Mouse (Mus musculus) kidney, adult 2 months (tissue): ENCODE data around the gene Slc4a1. TPM values are rescaled to one million over a fixed set of nuclear protein-coding genes. Genes with fewer than 3 reads are reported as not detected.

Experiments used
- DNase-seq: peaks from one replicate; pipeline ENCODE4 v3.0.0; 2021
- H3K27ac ChIP-seq: fragments of 200-500 bp; 2 replicates; pipeline ENCODE4 v1.5.1; 2012; ENCODE audit warnings: low read depth, low read length, control low read depth, inconsistent platforms; ENCODE audit not compliant: insufficient read depth
- H3K27me3 ChIP-seq: fragments of 200-500 bp; replicated peaks from 2 replicates; pipeline ENCODE4 v1.6.1; 2012; ENCODE audit warnings: mild to moderate bottlenecking, moderate library complexity, low read length, inconsistent platforms; ENCODE audit not compliant: control insufficient read depth, insufficient read depth
- H3K36me3 ChIP-seq: fragments of 200-500 bp; 2 replicates; pipeline ENCODE4 v1.6.1; 2012; ENCODE audit warnings: mild to moderate bottlenecking, moderate library complexity, low read length, inconsistent platforms; ENCODE audit not compliant: control insufficient read depth, insufficient read depth
- H3K4me1 ChIP-seq: fragments of 200-500 bp; 2 replicates; pipeline ENCODE4 v1.6.1; 2011; ENCODE audit warnings: low read length; ENCODE audit not compliant: control insufficient read depth, insufficient read depth
- H3K4me3 ChIP-seq: fragments of 200-500 bp; 2 replicates; pipeline ENCODE4 v1.5.1; 2011; ENCODE audit warnings: mild to moderate bottlenecking, low read depth, low read length, control low read depth; ENCODE audit not compliant: insufficient read depth
- CTCF ChIP-seq: fragments of 200-500 bp; conservative IDR thresholded peaks from 2 replicates; pipeline ENCODE4 v1.5.1; 2011; ENCODE audit warnings: low read depth, mild to moderate bottlenecking, control low read depth, low read length, moderate library complexity, mixed read lengths; ENCODE audit not compliant: insufficient read depth, insufficient read length
- POLR2A ChIP-seq: fragments of 200-500 bp; IDR thresholded peaks from one replicate; pipeline ENCODE4 v1.6.1; 2011; ENCODE audit warnings: low read depth, low read length, control low read depth
- WGBS: fragments of 180-500 bp; shearing (Covaris S2); methylation state at CpG from one replicate; pipeline ENCODE4 v1.1.7; 2018; 5-methylcytosine and 5-hydroxymethylcytosine counted together
- polyA plus RNA-seq: library from polyadenylated mRNA; depleted of rRNA; stranded (reverse); fragments of >200 nt; gene quantifications from 2 replicates; pipeline ENCODE4 v1.2.3, GENCODE M21; 2012

Gene Slc4a1
- polyA plus RNA-seq, 1 experiment, result 90.6 TPM

DNA sequence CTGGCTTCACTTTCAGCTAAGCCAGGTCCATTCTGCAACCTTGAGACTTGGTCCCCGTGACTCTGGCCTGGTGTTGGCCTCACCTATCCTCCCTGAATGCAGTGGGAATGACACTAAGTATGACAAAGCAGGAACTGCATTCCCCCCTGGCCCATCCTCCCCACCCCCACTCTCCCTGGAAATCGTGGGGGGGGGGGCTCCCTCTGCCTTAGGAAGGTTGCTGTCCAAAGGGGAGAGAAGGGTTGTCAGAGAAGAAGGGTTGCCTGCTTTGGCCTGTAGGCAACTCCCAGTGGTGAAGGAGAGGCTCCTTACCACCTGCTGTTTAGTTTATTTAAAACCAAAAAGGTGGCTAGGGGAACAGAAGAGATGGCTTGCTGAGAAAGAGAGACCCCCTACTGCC is 7.6 kb upstream of the Slc4a1 start:
- WGBS, result 49% methylated on average over 2 of the region's 2 CpGs
- no peak overlapping the region for H3K27ac ChIP-seq

DNA sequence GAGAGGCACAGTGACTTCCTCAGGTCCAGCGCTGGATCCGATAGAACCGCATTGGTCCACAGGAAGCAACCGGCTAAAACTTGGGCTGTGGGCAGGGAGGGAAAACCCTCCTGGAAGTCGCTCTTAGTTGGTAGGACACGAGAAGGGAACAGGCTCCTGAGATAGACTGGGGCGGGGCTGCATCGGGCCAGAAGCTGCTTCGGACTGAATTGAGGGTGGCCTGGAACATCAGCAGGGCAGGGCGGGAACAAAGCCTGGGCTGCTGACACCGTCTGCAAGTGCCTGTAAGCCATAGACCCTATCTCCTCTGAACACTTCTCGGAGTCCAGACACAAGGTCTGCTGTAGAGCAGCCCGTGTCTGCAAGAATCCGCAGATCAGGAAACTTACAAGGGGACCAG is 6.9 kb upstream of the Slc4a1 start:
- Histone ChIP-seq H3K4me1 (peaks cover 20% of the 10 kb centered on the region; the same call in 1 of the 2 replicates), H3K27me3 (no peaks in the 10 kb centered on the region), H3K27ac (no peak overlapping the region), H3K4me3 (no peak overlapping the region), H3K36me3 (no peaks in the 10 kb centered on the region)
- DNase-seq, result no peak
- TF ChIP-seq CTCF, result no peak
- 71% methylated on average over 14 of the region's 14 CpGs for WGBS

More for the DNA sequence above, 7.6 kb upstream of the Slc4a1 start:
- DNase-seq, result no peak
- H3K4me3 ChIP-seq, result no peak overlapping the region
- H3K4me1 ChIP-seq, result peaks cover 18% of the 10 kb centered on the region; the same call in 1 of the 2 replicates
- H3K27me3 ChIP-seq, result no peaks in the 10 kb centered on the region
- H3K36me3 ChIP-seq, result no peaks in the 10 kb centered on the region
- no peak for TF ChIP-seq CTCF
- no peak for TF ChIP-seq POLR2A

DNA sequence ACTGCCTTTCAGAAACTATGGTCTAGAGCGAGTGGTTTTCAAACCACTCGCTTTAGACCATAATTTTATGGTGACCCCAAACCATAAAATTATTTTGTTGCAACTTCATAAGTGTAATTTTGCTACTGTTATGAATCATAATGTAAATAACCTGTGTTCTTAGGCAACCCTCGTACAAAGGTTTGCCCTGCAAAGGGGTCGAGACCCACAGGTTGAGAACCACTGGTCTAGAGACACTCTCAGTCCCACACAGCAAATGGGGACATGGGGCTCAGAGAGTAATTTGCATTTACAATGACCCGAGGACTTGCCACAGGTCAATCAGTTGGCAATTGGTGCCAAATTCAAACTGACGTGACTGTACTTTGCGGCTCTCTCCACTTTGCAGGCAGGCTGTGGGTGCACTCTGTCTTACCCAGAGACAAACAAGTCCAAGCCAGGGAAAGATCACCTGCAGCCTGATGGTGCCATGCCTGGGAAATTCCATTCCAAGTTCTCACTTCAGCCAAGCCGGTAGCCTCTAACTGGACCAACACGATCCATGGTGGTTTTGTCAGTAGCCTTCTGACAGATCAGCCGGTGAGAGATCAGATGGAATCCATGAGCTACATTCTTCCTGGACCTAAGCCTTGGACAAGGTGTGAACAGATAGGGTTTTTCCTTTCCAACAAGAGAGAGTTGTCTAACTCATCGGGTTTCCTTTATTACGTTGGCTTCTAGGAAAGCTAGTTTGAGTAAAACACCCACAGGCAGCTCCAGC is 6.1 kb upstream of the Slc4a1 start:
- Histone ChIP-seq H3K4me3 (no peak overlapping the region), H3K4me1 (peaks cover 20% of the 10 kb centered on the region; the same call in 1 of the 2 replicates), H3K27me3 (no peaks in the 10 kb centered on the region), H3K36me3 (no peaks in the 10 kb centered on the region), H3K27ac (no peak overlapping the region)
- TF ChIP-seq CTCF (no peak), POLR2A (no peak)
- DNase-seq, result peak; percentile 51
- 74% methylated on average over 12 of the region's 12 CpGs for WGBS

DNA sequence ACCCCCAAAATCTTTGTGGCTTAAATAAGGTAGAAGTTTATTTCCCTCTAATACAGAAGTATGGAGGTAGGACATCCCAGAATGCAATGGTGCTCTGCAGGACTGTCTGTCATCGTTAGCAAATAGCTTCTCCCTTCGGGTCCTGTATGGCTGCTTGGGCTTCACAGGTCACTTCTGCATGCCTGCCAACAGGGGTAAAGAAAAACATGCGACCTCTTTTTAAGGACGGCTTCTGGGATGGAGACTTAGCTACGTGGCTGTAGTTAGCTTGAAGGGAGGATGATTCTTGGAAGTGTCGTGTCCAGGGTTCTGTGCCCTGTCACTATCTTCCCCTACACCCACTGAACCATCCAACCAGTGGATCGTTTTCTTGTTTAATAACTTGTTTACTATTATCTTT is 4.3 kb upstream of the Slc4a1 start:
- Histone ChIP-seq H3K4me3 (no peak overlapping the region), H3K36me3 (no peaks in the 10 kb centered on the region), H3K4me1 (peaks cover 17% of the 10 kb centered on the region; the same call in 1 of the 2 replicates), H3K27ac (no peak overlapping the region), H3K27me3 (no peaks in the 10 kb centered on the region)
- no peak for DNase-seq
- 61% methylated on average over 7 of the region's 7 CpGs for WGBS
- TF ChIP-seq POLR2A (no peak), CTCF (no peak)

DNA sequence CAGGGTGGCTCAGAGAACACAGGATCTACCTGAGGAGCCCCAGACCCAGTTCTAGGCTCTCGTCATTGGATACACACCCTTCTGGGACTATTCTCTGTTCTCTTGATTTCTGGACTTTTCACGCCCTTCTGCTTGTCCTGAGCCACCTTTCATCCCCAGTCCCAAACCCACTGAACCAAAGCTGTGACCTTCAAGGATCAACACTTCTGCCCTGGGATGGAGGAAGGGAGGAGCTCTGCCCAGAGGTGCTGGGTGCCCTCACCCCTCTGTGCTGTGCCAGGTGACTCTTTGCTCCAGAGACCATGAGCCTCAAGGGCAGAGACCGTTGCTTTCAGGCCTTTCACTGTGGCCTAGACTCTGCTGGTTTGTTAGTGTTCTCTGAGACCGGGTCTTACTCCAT is 3.3 kb upstream of the Slc4a1 start:
- WGBS, result 45% methylated on average over 4 of the region's 4 CpGs
- no peak overlapping the region for H3K4me3 ChIP-seq
- H3K27ac ChIP-seq, result peak overlapping the region; percentile 90
- H3K36me3 ChIP-seq, result no peaks in the 10 kb centered on the region
- H3K4me1 ChIP-seq, result peaks cover 12% of the 10 kb centered on the region; the same call in 1 of the 2 replicates
- H3K27me3 ChIP-seq, result no peaks in the 10 kb centered on the region
- TF ChIP-seq CTCF (no peak), POLR2A (no peak)
- peak; percentile 89 for DNase-seq

DNA sequence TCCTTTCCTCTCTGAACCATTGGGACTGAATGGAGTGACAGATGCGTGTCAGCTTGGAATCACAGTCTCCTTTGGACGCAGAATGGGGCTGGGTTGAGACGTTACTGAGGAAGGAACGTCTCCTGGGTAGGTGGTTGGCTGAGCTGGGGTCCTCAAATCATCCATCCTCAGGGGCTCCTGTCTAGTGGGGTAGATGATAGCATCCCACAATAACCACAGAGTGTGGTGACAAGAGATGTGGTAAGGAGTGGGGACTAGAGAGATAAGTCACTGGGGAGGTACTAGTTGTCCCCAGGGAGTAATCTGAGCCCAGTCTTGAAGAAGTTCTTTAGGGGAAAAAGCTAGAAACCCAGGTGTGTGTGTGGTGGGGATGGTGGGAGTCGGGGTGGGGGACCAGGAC is 2.3 kb upstream of the Slc4a1 start:
- Histone ChIP-seq H3K4me1 (peaks cover 12% of the 10 kb centered on the region; the same call in 1 of the 2 replicates), H3K4me3 (no peak overlapping the region), H3K27ac (peak overlapping the region; percentile 61), H3K27me3 (no peaks in the 10 kb centered on the region), H3K36me3 (no peaks in the 10 kb centered on the region)
- 91% methylated on average over 5 of the region's 5 CpGs for WGBS
- DNase-seq, result no peak
- TF ChIP-seq CTCF (no peak), POLR2A (no peak)

DNA sequence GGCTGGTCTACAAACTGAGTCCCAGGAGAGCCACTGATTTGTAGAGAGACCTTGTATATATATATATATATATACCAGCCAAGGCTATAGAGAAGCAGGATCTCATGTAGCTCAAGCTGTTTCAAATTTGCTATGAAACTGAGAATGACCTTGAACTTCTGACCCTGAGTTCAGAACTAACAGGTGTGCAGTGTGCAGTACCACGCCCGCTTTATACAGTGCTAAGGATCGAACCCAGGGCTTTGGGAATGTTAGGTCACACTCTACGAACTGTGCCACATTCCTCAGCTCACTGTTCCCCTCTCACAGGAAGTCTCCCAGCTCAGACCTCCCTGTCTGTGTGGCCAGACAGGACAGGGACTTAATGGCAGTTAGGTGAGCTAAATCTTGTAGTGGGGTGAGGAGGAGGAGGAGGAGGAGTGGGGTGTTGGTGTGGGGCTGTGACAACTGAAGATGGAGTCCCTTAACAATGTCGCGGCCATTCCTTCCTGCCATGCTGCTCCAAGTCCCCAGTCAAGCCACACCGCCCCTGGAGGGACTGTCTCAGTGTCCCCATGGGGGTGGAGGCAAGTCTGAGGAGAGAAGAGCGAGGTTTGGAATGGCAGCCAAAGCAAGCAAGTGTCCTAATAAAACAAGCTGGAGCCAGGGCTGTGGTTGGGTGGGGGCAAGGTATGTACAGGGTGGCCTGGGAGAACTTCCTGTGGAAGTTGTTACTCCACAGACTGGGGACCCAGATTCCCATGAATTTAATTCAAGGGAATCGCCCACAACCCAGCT is 1.7 kb upstream of the Slc4a1 start:
- 77% methylated on average over 9 of the region's 9 CpGs for WGBS
- no peaks in the 10 kb centered on the region for H3K36me3 ChIP-seq
- no peak overlapping the region for H3K27ac ChIP-seq
- DNase-seq, result no peak
- no peaks in the 10 kb centered on the region for H3K27me3 ChIP-seq
- no peak overlapping the region for H3K4me3 ChIP-seq
- TF ChIP-seq CTCF, result no peak
- TF ChIP-seq POLR2A, result no peak
- H3K4me1 ChIP-seq, result peaks cover 12% of the 10 kb centered on the region; the same call in 1 of the 2 replicates
